Mouse (Mus musculus) cerebellum, postnatal 10 days (tissue): ENCODE measurements around the gene Hdac9.
A peak's percentile ranks its signal among the peaks of the same experiment; 100 is the strongest.

Experiments used
- DNase-seq, 2 experiments: peaks; one replicate each; pipeline ENCODE4 v3.0.0; 2021; ENCODE audit warnings: mixed read lengths in 2 of 2

Hdac9 gene

GRCm38 (mm10) chr12:34916995-34917394, at the start of gene Hdac9:
TSS of gene Hdac9 (minus strand) at chr12:34917095.
- DNase-seq = no peak

DNA sequence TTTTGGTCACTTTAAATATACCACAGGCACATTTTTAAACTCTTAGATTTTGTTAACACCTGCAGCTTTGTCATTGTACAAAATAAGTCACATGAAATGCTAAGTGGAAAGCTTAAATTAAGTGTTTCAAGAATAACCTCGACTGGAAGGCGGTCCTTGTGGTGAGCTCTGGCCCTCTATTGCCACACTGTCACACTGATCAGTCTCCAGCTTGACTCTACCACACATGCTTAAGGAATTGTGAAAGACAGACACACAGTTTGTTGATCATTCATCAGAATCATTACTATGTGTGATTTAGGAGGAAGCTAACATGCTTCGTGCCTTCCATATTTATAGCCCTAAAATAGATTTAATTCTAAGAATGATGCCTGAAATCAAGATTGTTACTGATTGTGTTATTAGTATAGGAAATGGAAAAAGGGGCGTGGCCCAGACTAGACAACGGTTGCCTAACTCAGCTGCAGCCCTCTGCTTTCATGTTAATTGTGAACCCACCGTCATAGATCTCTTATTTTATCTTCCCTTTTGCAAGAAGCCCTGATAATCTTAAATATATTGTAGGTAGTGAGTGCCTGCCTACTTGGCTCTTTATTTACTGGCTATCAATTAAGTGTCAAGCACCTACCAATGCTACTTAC, 32.3 kb upstream of the Hdac9 start:
- DNase-seq = no peak

DNA sequence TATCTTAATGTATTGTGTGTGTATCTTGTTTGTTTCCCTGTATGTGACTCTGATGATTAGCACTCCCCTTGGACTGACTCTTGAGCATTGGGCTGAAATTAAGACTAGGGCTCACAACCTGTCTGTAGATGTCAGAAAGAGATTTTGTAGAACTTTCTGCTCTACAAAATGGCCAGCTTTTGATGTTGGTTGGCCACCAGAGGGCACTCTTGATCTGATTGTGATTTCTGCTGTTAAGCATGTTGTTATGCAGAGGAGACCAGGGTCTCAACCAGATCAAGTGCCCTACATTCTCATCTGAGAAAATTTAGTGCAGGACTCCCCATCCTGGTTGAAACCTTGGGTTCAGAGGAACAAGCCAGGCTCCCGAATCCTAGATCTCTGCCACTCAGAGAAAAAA, 21.0 kb upstream of the Hdac9 start:
- peak; percentile 37 to 39 for DNase-seq

DNA sequence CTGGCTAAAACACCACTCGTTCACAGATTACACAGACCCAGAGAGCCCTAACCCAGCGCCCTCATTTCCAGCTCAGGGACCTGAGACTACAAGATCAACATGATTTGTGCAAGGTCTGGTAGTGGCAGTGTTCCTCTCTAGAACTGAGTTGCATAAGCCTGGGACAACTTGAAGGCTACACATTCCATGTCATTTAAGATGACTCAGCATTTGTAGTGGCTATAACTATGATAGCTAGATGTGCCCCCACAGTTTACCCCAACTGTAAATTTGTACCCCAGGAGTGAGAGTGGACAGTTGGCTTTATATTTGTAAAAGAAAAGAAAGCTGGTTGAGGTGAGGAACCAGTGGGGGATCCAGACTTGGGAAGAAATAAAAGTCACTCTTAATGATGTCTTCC, 8.9 kb downstream of the Hdac9 start:
- DNase-seq = peak; percentile 4 to 5

DNA sequence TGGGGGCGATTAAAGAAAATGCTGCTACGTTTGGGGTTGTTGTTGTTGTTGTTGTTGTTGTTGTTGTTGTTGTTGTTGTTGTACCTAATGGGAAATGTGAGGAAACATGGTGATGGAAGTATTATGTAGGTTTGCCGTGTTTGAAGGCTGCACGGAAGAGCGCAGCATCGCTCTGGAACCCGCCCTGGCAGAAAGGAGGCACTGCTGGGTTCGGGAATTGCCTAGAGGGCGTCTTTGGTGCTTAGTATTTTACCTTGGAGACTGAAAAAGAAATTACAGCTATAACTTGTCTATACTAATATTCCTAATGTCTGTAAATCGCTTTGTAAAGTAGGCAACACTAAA, 9.4 kb downstream of the Hdac9 start:
- DNase-seq = peak; percentile 57 to 65

DNA sequence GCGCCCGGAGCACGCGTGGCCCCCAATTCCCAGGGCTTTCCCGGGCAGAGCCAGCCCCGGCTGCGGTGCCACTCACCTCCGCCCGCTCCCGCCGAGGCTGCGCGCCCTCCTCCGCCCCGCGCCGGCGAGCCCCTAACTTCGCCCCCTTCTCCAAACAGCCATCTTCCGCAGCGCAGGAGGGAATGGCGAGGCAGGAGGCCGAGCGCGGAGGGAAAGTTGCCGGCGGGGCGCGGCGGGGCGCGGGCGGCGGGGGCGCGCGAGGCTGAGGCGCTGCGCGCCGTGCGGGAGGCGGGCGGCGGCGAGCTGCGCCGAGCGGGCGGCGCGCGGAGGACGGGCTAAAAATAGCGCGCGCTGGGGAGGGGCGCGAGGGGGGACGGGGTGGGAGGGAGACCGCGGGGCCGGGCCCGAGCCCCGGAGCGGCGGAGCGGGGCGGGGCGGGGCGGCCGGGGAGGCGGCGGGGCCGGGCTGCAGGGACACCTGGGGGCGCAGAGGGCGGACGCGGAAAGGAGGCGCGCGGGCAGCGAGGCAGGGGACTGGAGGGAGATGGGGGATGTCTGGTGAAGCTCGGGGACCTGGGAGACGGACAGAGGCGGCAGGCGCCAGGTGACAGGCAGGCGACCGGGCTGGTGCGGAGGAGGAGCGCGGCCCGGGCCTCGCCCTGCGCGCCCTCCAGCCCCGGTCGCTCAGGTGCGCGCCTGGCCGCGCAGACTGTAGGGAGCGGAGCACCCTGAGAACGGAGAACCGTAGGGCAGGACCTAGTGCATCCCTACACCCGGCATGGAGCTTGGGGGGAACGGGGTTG, 10.0 kb downstream of the Hdac9 start:
- peak; percentile 62 to 69 for DNase-seq

- DNase-seq = peak in 1 of 2 experiments; percentile 45
These were observed 10.6 kb downstream of the Hdac9 start for GRCm38 (mm10) chr12:34906376-34906703.

DNA sequence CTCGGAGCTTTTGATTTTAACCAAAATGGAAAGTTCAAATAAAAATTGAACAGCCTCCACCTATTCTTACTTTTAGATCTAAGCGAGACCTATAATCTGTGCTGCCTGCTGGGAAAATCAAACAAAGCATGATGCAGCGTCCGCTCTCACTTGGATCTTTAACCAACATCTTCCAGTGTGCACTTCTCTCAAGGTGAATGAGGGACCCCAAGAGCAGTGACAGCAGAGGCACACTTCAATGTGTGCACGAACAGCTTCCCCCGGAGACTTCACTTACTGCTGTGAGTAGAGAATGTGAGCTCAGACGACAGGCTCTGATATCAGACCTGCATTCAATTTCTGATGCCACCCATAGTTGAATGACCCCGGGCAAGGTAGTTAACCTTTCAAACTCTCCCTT, 16.7 kb downstream of the Hdac9 start:
- DNase-seq = no peak

- no peak for DNase-seq
These were observed 22.0 kb downstream of the Hdac9 start for GRCm38 (mm10) chr12:34894867-34895266.

GRCm38 (mm10) chr12:34888694-34889093, 28.2 kb downstream of the Hdac9 start:
- peak in 1 of 2 experiments; percentile 13 for DNase-seq

- no peak for DNase-seq
These were observed 42.0 kb downstream of the Hdac9 start for GRCm38 (mm10) chr12:34874926-34875325.

DNA sequence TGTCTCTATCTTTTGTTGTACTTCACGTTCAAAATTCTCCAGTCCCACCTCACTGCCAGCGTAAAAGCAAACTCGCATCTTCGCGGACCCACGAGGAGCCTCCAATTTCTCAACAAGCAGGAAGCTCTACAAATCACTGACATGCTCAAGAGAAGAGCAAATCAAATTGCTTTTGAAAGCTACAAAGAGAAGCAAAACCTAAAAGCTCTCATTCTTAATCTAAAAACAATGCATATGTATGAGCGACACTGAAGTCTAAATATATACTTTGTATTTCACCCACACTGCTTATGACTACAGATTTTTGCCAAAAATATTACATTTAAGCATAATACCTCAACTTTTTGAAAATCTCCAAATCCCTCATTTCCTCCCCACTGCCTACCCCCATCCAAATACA, 45.9 kb downstream of the Hdac9 start:
- DNase-seq = no peak

DNA sequence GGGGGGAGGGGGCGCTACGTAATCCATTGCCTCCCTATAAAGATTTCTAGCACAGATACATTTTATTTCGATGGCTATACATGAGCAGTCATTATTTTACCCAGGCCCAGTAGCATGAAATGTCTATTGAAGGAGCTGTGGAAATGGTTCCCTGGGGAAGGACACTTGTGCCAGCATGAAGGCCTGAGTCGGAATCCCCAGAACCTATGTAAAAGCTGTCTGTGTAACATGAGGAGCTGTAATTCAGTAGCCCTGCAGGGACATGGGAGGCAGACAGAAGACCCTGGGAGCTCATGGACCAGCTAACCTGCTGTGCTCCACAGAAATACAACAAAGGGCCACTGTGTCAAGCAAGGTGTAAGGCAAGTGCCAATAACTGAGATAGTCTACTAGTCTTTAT, 75.7 kb downstream of the Hdac9 start:
- no peak for DNase-seq

DNA sequence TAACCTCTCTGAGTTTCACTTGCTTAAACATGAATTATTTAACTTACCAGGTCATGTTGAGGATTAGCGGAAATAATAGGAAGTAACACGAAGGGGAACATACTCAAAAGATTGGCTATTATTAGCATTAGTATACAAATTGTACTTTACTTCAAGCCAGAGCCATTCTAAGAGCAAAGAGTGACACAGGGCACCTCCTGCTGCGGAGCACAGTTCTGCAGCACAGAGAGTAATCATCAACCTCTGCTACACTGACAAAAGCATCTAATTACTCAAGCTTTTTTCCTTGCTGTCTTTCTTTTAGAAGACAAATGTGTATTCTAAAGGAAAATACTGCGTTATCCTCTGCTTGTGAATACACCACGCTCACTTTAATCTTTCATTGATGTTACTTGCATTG, 79.6 kb downstream of the Hdac9 start:
- DNase-seq = no peak

GRCm38 (mm10) chr12:34836864-34837263, 80.0 kb downstream of the Hdac9 start:
- DNase-seq = no peak

- no peak for DNase-seq
These were observed 80.8 kb downstream of the Hdac9 start for GRCm38 (mm10) chr12:34836085-34836484.

DNA sequence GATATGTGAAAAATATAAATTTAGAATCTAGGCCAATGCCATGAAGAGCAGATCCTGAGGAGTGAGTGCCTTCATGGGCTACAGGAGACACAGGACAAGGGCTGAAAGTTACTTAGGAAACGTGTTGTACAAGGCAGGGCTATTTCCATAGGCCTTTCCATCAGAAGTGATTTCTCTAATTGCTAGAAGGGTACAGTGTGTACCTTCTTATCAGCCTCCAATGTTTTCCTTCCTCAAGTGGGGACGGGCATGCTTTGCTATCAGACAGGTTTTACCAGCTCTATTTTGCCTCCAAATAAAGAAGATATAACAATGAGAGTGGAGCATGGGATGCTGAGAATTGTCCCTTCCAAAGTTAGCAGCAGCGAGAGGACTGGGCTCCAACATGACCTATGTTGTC, 81.4 kb downstream of the Hdac9 start:
- DNase-seq = no peak

- no peak for DNase-seq
These were observed 88.2 kb downstream of the Hdac9 start for GRCm38 (mm10) chr12:34828684-34829083.

- no peak for DNase-seq
These were observed 90.0 kb downstream of the Hdac9 start for GRCm38 (mm10) chr12:34826931-34827330.

DNA sequence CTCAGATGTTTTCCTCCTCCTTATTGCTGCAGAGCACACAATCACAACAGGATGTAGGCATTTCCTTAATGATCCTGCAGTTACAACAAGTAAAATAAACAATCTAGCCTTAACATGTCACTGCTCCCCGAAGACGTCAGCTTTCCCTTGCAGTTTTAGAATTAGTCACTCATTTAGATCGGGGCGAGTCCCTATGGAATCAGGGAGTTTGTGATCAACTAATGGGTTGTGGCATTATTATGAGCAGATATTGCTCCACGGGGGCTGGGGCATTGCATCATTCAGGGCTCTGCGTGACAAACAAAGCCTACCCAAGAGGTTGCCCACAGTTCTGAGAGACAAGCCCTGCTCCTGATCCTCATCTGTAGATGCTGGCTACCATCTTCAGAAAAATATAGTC, 96.7 kb downstream of the Hdac9 start:
- DNase-seq = no peak

- DNase-seq = no peak
These were observed 105.0 kb downstream of the Hdac9 start for GRCm38 (mm10) chr12:34811673-34812613.

DNA sequence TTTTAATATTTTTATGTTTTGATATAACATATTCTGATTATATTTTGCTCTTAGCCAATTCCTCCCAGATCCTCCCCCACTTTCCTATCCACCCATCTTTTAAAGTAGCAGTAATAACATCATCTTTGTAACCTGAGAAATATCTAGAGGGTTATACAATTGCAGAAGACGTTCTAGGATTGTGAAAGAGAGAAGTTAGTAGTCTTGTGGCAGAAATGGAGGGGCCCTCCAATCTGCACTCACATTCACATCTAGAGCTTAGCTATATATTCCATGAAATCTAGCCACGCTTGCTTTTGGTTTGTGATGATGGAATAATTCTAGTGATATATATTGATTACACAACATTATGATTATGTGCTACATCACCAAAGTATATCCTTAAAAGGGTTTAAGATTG, 106.7 kb downstream of the Hdac9 start:
- DNase-seq = no peak

GRCm38 (mm10) chr12:34808180-34808579, 108.7 kb downstream of the Hdac9 start:
- DNase-seq = no peak

- DNase-seq = no peak
These were observed 110.4 kb downstream of the Hdac9 start for GRCm38 (mm10) chr12:34806528-34806927.
